Mouse (Mus musculus): ENCODE data around the gene Gstp2.

DNA sequence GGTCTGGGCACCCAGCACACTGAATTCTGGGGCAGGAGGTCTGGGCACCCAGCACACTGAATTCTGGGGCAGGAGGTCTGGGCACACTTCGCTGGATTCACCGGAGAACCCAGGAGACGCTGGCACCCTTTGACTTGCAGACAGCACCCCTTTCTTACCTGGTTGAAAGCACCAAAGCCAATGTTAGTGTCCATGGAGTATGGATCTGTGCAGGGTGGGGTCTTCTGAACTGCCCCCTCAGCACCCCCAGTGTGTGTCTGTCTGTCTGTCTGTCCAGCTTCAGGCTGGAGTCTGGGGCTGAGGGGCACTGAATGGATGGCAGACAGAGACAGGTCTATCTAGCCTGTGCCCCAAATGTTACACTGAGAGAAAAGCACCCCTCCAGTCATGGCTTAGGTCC, 54.3 kb downstream of the Gstp2 start:
- no peak for TF ChIP-seq CTCF (IDR thresholded peaks at IDR 0.05; ENCODE audit: extremely low read depth, insufficient read depth, low read length)
- TF ChIP-seq POLR2A (IDR thresholded peaks at IDR 0.05; ENCODE audit: extremely low read depth, insufficient read depth, low read length), result no peak

Measured in cortical plate, adult 2 months (tissue).